Comparison of ENCODE assay signal across 13 mouse cellular contexts in the genomic region with DNA sequence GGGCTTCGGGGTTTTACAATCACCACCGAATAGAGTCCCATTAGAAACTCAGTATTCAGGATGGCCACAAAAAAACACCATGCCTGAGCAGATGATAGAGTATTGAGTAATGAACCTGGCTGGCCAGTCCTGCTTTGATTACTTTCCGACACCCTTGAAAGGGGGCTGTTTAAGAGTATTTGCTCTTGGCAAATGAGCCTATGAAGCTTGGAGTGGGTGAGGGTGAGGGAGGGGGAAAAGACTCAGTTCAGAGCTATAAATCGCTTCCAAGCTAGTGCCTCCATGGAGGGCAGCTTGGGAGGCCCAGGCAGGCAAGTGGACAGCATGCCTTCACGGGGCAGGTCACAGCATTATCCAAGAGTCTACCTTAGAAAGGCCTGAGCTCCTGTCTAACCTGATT.
"Had no signal": no experiment of that assay in that cellular context is flagged by ENCODE, and none has a peak within 500 bp of the region (broad histone marks: within the 10 kb centered on the region; RNA-seq: fewer than 3 reads in every experiment).

No protein-coding gene starts in this region.

- H3K27me3 ChIP-seq: liver, embryonic 13.5 days; midbrain, embryonic 13.5 days; stomach, embryonic 15.5 days had no signal

- H3K27ac ChIP-seq: layer of hippocampus, adult 2 months; liver, embryonic 13.5 days; midbrain, embryonic 13.5 days; stomach, embryonic 15.5 days had no signal

- ATAC-seq: liver, postnatal 0 days; midbrain, embryonic 13.5 days had no signal

- H3K9ac ChIP-seq: liver, embryonic 13.5 days; liver, postnatal 0 days; midbrain, embryonic 13.5 days; stomach, embryonic 15.5 days had no signal

- H3K36me3 ChIP-seq: liver, embryonic 13.5 days; midbrain, embryonic 13.5 days; stomach, embryonic 15.5 days had no signal

- DNase-seq: kidney, adult 18-20 months; kidney, postnatal 10 days; kidney, postnatal 4 days; left cerebral cortex, postnatal 4 days; liver; liver, embryonic 13.5 days; liver, postnatal 0 days; right cerebral cortex, postnatal 14 days; thymus, adult 2 months; thymus, postnatal 25 days had no signal

- H3K4me3 ChIP-seq: layer of hippocampus, adult 2 months; liver, embryonic 13.5 days; midbrain, embryonic 13.5 days; stomach, embryonic 15.5 days had no signal

- H3K9me3 ChIP-seq: liver, embryonic 13.5 days; midbrain, embryonic 13.5 days; stomach, embryonic 15.5 days had no signal

- H3K4me2 ChIP-seq: liver, embryonic 13.5 days; midbrain, embryonic 13.5 days; stomach, embryonic 15.5 days had no signal

- H3K4me1 ChIP-seq: liver, embryonic 13.5 days; midbrain, embryonic 13.5 days; stomach, embryonic 15.5 days had no signal
